In genomic region chr14:43821869-43822268, GRCm38 (mm10) we compare ENCODE assay signal across 16 mouse cellular contexts. TPM values are rescaled to one million over a fixed set of nuclear protein-coding genes. Genes with fewer than 3 reads are reported as not detected.
"Had no signal": no experiment of that assay in that cellular context is flagged by ENCODE, and none has a peak within 500 bp of the region (broad histone marks: within the 10 kb centered on the region; RNA-seq: fewer than 3 reads in every experiment).

No protein-coding gene starts in this region.

RNA-seq across cellular contexts. Expression of gene Gm8180, which starts 37.3 kb away (rescaled TPM):
- polyA plus RNA-seq: liver, embryonic 15.5 days; liver, postnatal 0 days; lung, adult 2 months; lung, embryonic 15.5 days; lung, postnatal 0 days; macrophage; midbrain, embryonic 10.5 days; midbrain, embryonic 12.5 days; midbrain, embryonic 14.5 days; midbrain, embryonic 16.5 days; neural tube, embryonic 12.5 days; neural tube, embryonic 14.5 days; small intestine, adult 2 months; stomach, embryonic 14.5 days; stomach, embryonic 16.5 days; thymus, postnatal 0 days had no signal

RNA-seq across cellular contexts. Expression of gene Ear1, which starts 53.4 kb away (rescaled TPM):
- polyA plus RNA-seq: lung, embryonic 15.5 days; macrophage; midbrain, embryonic 10.5 days; midbrain, embryonic 12.5 days; midbrain, embryonic 14.5 days; midbrain, embryonic 16.5 days; neural tube, embryonic 12.5 days; neural tube, embryonic 14.5 days; small intestine, adult 2 months; stomach, embryonic 14.5 days had no signal
